Mouse (Mus musculus): Measurements from ENCODE around the gene Olfr134.
"Not testable (repeated sequence)": the region's sequence is repeated elsewhere in the genome, so short reads cannot be mapped to it uniquely, and the experiment has no call there.

Olfr134 gene

DNA sequence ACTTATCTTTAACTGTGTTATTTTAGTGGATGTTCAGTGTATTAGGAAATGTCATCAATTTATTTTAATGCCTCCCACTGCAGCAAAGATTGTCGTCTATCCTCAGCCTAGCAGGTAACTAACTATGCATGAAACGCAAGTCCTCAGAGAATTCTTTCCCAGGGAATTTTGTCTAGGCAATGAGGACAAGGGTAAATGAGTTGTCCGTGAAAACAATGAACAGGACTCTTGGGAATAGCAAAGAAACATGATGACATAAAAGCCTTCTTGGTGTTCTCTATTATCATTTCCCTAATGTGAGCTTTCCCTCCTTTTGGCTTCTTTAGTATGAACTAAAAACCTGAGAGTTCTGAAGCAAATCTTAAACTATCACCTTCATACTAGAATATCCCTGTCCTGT lies at the start of gene Olfr134:
Gene Olfr134 (plus strand): TSS at position 301 of the 400 bp plus-strand sequence.
- DNase-seq (ENCODE audit: low read depth in 2 of 2, low spot score in 2 of 2) = no peak

DNA sequence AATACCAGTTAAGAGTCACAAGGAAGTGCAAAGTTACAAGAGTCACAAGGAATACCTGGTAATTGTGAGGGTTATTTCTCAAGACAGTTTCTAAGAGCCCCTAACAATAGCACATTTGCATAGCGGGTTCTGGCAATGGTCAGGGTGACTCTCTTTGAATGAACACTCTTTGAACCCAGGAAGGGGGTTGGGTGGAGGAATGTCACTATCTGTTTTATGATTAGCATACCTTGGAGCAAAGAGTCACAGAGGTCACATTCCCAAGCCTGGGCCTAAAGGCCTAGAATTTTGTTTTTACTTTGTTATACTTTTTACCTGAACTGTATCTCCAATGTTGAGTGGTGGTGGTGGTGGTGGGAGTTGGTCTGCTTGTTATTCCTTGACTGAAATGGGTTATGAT lies 47.0 kb upstream of the Olfr134 start:
- not testable (repeated sequence) for DNase-seq (ENCODE audit: low read depth in 2 of 2, low spot score in 2 of 2)

DNA sequence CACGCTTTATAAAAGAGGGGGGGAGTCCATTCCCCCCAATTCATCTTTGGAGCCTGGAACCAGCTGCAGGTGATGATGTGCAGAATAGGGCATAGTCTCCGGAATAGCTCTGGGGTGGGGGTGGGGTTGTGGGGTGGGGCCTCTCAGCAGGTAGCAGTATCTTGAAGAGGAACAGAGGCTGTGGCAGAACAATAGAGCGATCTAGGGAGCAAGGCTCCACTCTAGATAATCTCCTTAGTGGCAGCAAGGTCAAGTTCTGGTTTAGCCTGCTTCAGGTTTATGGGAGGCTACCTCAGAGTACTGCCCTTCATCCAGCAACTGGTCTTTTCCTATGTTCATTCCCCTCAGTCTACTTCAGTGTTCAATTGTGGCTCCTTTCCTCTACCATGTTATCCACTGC lies 45.8 kb upstream of the Olfr134 start:
- DNase-seq (ENCODE audit: low read depth in 2 of 2, low spot score in 2 of 2) = not testable (repeated sequence)

DNA sequence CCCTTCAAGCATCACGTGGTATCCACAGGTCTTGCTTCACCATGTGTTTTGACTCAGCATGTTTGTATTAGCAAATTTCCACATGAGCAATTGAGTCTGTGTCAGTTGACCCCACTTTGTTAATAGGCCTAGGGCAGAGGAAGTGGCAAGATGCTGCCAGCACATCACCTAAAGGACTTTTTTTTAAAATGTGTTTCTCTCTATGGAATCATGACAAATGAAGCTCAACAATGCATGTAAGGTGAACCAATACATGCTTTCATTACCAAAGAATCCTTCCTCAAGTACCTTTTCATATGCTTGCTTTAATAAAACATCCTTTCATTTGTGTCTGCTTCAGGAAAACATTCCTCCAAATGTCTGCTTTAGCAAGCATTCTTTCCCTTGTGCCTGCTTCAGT lies 36.8 kb upstream of the Olfr134 start, which contains the start of gene Olfr132:
Gene Olfr132 (minus strand): TSS at position 101 of the 400 bp plus-strand sequence.
- DNase-seq (ENCODE audit: low read depth in 2 of 2, low spot score in 2 of 2) = no peak

DNA sequence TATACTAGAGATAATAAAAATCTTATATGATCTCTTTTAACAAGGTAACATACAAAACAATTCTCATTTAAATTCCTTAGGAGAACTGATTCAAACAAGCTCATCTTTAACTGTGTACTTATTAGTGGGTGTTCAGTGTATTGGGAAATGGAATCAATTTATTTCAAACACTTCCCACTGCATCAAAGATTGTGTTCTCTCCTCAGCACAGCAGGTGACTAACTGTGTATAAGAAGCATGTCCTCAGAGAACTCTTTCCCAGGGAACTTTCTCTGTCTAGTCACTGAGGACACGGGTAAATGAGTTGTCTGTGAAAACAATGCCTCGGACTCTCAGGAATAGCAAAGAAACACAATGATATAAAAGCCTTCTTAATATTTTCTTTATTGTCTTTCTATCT lies 26.2 kb upstream of the Olfr134 start, which contains the start of gene Olfr133:
Gene Olfr133 (plus strand): TSS at position 301 of the 400 bp plus-strand sequence.
- DNase-seq (ENCODE audit: low read depth in 2 of 2, low spot score in 2 of 2) = no peak

DNA sequence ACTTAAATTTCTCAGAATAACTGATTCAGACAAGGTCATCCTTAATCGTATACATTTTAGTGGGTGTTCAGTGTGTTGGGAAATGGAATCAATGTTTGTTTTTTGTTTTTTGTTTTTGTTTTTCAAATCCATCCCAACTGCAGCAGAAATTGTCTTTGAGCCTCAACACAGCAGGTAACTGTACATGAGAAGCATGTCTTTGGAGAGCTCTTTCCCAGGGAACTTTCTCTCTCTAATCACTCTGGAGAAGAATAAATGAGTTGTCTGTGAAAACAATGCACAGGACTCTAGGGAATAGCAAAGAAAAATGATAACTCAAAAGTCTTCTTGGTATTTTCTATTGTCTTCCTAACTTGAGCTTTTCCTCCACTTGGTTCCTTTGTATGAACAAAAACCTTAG lies 32.8 kb downstream of the Olfr134 start, which contains the start of gene Olfr135:
Gene Olfr135 (plus strand): TSS at position 301 of the 400 bp plus-strand sequence.
- DNase-seq (ENCODE audit: low read depth in 2 of 2, low spot score in 2 of 2) = no peak
